Mouse (Mus musculus): ENCODE results near the gene Ptpn3.

DNA sequence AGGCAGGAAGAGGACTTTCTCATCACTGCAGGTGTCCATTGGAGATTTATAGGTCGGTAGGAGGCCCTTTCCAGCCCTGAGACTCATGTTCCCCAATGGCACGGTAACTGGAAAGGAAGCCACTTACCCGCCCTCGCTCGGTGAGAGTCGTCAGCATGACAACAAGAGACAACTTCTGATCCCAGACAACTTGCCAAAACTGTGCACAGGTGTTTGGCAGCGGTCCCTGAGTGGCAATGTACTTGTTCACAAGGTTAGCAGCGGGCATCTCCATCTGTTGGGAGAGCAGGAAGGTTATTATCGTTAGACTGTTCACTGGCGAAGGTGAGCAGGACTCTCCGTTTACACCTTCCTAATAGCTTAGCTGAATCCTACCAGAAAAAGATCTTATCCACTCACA is 96.9 kb downstream of the Ptpn3 start:
- TF ChIP-seq CTCF (IDR thresholded peaks at IDR 0.05; ENCODE audit: low read depth) = no peak
- TF ChIP-seq EP300 (optimal IDR thresholded peaks at IDR 0.05) = no peak
